Mouse (Mus musculus) cerebellum, adult 11 months (tissue): ENCODE results near the gene Ermap.

ENCODE experiments used
- DNase-seq: peaks from one replicate; pipeline ENCODE4 v3.0.0; 2022

Gene Ermap

GRCm38 (mm10) chr4:119189864-119190263, at the start of gene Ermap:
Ermap (minus strand) TSS chr4:119190011.
- no peak for DNase-seq

DNA sequence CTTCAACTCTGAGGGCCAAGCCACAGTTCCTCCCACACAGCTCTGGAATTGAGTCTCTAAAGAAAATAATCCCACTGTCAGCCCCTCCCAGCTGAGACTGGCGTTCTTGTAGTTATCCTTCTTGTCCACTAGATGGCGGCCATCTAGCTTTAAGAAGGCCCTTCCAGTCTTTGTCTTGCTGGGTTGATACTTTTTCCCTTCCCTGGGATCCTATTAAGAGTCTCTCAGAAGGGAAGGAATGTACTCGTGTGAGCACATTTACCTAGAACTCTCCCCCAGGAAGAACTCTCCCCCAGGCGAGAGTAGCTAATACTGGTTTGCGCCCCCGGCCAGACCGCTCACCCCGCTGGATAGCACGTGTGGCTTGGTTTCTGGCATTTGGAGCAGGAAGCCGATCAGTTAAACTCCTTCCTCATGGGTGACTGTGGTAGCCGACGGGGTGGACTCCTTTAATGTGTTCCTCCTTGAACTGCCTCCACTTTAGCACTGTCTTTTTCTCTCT, 49.4 kb upstream of the Ermap start:
- DNase-seq = no peak

GRCm38 (mm10) chr4:119238661-119239060, 48.9 kb upstream of the Ermap start:
- no peak for DNase-seq

- no peak for DNase-seq
These were observed 44.5 kb upstream of the Ermap start for GRCm38 (mm10) chr4:119234348-119234747.

GRCm38 (mm10) chr4:119233256-119233901, 43.6 kb upstream of the Ermap start:
- no peak for DNase-seq

DNA sequence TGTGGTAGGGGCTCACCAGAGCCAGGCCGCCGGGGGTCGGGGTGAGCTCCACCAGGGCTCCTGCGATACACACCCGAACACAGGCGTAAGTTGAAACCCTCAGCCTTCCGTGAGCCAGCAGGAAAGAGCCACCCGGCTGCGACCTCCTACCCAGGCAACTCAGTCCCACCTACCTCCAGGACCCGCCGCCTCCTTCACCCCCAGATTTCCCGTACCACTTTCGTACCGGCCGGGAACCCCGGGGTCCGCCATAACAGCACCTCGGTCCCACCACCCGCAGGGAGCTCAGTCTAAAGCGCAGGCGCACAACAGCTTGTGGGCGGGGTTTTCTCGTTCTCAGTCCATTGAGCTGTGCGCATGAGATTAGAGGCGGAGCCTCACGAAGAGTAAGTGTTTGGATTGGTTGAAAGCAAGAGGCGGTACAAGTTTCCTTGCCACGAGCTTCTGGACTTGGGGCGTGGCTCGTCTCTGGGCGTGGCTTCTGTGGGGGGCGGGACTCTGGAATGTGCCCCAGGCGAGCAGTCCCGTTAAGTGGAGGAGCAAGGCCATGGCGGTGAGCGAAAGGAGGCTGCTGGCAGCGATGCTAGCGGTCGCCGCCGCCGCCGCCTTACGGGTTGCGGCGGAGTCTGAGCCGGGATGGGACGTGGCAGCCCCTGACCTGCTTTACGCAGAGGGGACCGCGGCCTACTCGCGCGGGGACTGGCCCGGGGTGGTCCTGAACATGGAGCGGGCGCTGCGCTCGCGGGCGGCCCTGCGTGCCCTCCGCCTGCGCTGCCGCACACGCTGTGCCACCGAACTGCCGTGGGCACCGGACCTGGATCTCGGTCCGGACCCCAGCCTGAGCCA, 42.8 kb upstream of the Ermap start, which contains the start of the genes AU022252 and P3h1:
Gene AU022252, minus strand, starts transcription at position 303 of the 846 bp plus-strand sequence.
Gene P3h1, plus strand, starts transcription at position 506 of the 846 bp plus-strand sequence.
- DNase-seq = peak; percentile 99

DNA sequence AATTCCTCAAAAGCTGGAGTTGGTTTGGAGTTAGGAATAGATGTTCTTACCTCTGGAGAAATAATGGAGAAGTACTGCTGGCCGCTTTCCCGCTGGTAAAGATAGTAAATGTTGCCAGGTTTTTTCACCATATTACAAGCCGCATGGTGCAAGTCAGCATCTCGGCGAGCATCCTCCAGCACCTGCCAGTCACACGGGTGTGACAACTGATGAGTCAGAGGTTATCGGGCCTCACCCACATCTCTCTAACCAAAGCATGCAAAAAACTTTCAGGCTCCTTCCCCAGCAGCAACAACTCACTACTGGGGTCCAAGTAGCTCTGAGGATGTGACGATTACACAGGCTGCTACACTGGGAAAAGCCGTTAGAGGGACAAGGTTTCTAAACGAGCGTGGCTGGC, 36.9 kb upstream of the Ermap start:
- DNase-seq = no peak

DNA sequence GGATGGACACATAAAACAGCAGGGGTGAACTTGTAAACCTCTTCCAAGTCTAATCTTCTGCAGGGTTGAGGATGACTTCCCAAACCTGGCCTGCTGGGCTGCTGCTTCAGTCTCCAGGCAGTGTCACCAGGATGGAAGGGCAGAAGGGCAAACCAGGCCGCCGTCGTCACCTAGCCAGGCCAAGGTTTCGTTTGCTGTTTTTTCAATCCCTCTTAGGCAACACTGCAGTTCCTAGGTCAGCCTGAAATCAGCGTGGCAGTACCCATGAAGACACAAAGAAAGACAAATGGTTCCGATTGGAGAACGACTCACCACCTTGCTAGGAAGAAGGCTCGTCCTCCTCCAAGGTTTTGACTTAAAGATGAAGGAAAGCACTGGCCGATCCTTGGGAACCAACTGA, 35.9 kb upstream of the Ermap start:
- DNase-seq = no peak

- DNase-seq = no peak
These were observed 34.7 kb upstream of the Ermap start for GRCm38 (mm10) chr4:119224534-119224933.

DNA sequence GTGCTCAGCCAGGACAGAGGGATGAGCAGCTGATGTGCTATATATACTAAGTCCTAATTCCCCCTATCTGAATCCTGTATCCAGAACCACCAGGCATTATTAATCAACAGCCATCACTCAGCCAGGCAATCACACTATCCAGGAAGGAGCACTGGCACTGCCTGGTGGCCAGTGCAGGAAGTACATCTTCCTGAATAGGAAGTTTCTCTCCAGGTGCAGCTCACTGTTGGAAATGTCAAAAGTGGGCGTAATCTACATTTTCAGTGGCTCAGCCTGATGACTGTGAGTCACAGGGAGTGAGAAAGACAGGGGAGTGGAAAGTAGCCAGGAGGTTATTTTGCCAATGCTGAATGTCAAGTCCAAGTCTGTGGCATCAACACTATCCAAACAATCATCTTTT, 33.9 kb upstream of the Ermap start:
- no peak for DNase-seq

DNA sequence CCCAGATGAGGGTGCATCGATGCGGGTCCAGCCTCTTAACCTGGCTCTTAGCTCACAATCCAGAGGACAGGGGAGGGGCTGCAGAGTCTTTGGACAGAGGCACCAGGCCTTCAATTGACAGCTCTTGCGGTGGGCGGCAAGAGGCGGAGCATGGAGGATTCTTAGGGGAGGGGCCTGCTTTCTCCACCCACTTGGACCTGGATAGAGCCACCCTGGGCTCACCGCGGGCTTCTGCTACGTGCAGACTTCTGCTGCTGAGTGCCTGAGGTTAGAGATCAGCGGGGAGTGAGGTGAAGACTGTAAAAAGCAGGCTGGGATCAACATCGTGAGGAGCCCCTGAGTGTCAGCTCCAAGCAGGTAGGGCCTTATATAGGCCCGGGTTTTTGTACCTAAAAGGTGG, 28.4 kb upstream of the Ermap start, which contains the start of gene Tmem269:
Gene Tmem269, minus strand, starts transcription at position 49 of the 400 bp plus-strand sequence.
- no peak for DNase-seq

DNA sequence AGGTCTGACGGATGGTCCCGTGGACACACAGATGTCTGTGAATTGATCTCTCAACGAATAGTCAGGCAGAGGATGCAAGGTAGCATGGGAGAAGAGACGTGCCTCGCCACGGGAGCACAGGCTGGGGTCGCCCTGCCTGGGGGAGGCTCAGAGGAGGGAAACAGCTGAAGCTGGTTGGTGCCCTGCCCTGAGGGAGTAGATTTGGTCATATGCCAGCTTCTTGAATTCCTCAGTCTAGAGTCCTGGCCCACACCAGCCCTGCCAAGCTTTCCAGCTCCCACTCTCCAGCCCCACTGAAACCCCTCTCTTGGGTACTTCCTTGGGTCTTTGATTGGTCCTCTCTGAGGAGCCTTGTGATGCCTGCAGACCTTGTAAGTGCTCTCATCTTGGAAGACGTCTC, 26.9 kb upstream of the Ermap start:
- no peak for DNase-seq

GRCm38 (mm10) chr4:119204672-119205071, 14.9 kb upstream of the Ermap start:
- no peak for DNase-seq

DNA sequence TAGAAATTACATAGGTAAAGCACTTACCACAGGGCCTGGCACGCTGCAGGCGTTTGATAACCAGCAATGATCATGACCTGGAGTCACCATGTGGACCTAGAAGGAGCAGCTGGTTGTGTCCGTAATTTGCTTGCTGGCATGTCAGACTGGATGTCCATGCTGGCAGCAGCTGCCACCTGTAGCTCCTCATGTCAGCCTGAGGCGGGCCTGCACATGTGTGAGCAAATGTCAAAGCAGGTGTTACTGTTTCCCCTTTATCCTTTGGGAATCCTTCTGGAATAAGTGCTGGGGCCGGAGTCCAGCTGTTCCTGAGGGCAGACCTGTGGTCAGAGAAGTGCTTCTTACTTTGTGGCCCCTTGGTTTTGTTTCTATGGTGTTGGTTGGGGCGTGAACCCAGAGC, 8.3 kb upstream of the Ermap start:
- DNase-seq = no peak

- no peak for DNase-seq
These were observed 5.9 kb upstream of the Ermap start for GRCm38 (mm10) chr4:119195582-119196320.

GRCm38 (mm10) chr4:119194909-119195581, 5.2 kb upstream of the Ermap start, which contains the start of gene Svbp:
Svbp (plus strand) TSS chr4:119195306.
- DNase-seq = peak; percentile 77

DNA sequence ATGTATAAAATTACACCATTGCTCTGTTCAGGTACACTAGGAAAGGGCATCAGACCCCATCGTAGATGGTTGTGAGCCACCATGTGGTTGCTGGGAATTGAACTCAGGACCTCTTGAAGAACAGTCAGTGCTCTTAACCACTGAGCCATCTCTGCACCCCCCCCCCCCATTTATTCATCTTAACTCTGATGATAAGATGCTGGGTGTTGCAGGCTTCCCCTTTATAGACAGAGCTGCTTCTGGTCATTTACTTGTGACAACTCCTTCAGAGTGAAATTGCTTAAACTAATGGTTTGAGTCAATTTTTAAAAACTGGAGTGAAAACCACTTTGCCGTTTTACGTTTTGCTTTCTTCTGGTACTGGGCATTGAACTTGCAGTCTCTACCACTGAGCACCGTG, 2.9 kb upstream of the Ermap start:
- DNase-seq = no peak

DNA sequence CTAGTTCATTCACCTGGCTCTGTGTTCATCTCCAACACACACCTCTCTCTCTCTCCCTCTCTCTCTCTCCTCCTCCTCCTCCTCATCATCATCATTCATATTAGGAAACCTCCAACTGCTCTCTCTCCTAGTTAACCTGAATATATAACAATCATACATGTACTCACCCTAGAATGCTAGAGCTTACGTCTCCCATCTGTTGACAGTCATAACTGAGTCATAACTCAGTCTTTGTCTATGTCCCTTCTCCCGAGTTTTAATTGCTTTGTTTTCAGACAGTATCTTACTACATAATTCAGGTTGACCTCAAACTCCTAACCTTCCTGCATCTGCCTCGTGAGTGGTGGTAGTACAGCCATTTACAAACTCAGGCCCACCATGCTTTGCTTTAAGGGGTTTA, 1.5 kb upstream of the Ermap start:
- no peak for DNase-seq

- no peak for DNase-seq
These were observed 807 bp upstream of the Ermap start for GRCm38 (mm10) chr4:119190618-119191017.

DNA sequence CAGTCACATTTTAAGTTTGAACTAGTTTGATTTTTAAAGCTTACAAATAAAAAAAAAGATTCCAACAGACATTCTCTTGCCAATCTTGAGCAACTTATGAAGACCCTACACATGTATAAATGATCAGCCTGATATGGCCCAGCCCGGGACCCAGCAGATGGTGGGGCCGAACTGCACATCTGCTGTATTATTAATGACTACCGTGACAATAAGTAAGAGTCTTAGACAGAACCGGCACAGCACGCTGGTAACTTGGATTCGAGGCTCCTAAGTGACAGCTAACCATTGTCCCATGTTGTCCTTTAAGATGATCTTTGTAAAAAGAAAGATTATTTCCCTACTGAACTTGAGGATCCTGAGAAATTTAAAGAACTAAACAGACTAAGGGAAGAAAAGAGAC, 419 bp downstream of the Ermap start:
- DNase-seq = no peak

- no peak for DNase-seq
These were observed 1.6 kb downstream of the Ermap start for GRCm38 (mm10) chr4:119188060-119188785.

GRCm38 (mm10) chr4:119185771-119186170, 4.0 kb downstream of the Ermap start:
- no peak for DNase-seq
